20 mouse cellular contexts compared by ENCODE assay signal in genomic region chr10:9310346-9310745, GRCm38 (mm10).
DNase-seq lines count a peak whose midpoint lies in the region; ATAC-seq and TF ChIP-seq lines count a peak whose summit lies in the region.
"Had no signal": no experiment of that assay in that cellular context is flagged by ENCODE, and none has a peak within 500 bp of the region (broad histone marks: within the 10 kb centered on the region; RNA-seq: fewer than 3 reads in every experiment).

No protein-coding gene starts in this region.

- no peak overlapping the region for H3K4me3 ChIP-seq in forebrain, embryonic 12.5 days (replicated peaks)
- H3K4me3 ChIP-seq in forebrain, postnatal 0 days (ENCODE audit: low read depth, low read length) = no peak overlapping the region
- no peak overlapping the region for H3K4me3 ChIP-seq in hindbrain, embryonic 13.5 days
- no peak overlapping the region for H3K4me3 ChIP-seq in hindbrain, postnatal 0 days (ENCODE audit: low read length)
- H3K4me3 ChIP-seq in midbrain, embryonic 13.5 days (replicated peaks) = no peak overlapping the region
- no peak overlapping the region for H3K4me3 ChIP-seq in midbrain, embryonic 15.5 days
- H3K4me3 ChIP-seq: embryonic facial prominence, embryonic 13.5 days; heart, embryonic 10.5 days; hindbrain, embryonic 12.5 days; intestine, embryonic 15.5 days had no signal

- H3K27me3 ChIP-seq in forebrain, embryonic 12.5 days = no peaks in the 10 kb centered on the region
- no peaks in the 10 kb centered on the region for H3K27me3 ChIP-seq in forebrain, postnatal 0 days (ENCODE audit: insufficient read depth, low read length)
- H3K27me3 ChIP-seq in hindbrain, embryonic 13.5 days = no peaks in the 10 kb centered on the region
- H3K27me3 ChIP-seq in hindbrain, postnatal 0 days (ENCODE audit: insufficient read depth, low read length) = no peaks in the 10 kb centered on the region
- H3K27me3 ChIP-seq in midbrain, embryonic 13.5 days = no peaks in the 10 kb centered on the region
- no peaks in the 10 kb centered on the region for H3K27me3 ChIP-seq in midbrain, embryonic 15.5 days (replicated peaks)
- H3K27me3 ChIP-seq: embryonic facial prominence, embryonic 13.5 days; hindbrain, embryonic 12.5 days; intestine, embryonic 15.5 days had no signal

- no peaks in the 10 kb centered on the region for H3K36me3 ChIP-seq in forebrain, embryonic 12.5 days (replicated peaks)
- H3K36me3 ChIP-seq in forebrain, postnatal 0 days (ENCODE audit: insufficient read depth) = no peaks in the 10 kb centered on the region
- H3K36me3 ChIP-seq in hindbrain, embryonic 13.5 days = no peaks in the 10 kb centered on the region
- H3K36me3 ChIP-seq in hindbrain, postnatal 0 days (ENCODE audit: insufficient read depth, low read length) = no peaks in the 10 kb centered on the region
- no peaks in the 10 kb centered on the region for H3K36me3 ChIP-seq in midbrain, embryonic 13.5 days
- H3K36me3 ChIP-seq in midbrain, embryonic 15.5 days (replicated peaks) = no peaks in the 10 kb centered on the region
- H3K36me3 ChIP-seq: embryonic facial prominence, embryonic 13.5 days; heart, embryonic 10.5 days; hindbrain, embryonic 12.5 days; intestine, embryonic 15.5 days had no signal

- no peak for TF ChIP-seq CTCF in forebrain, postnatal 0 days (IDR thresholded peaks at IDR 0.05; ENCODE audit: low read depth)
- no peak for TF ChIP-seq CTCF in hindbrain, postnatal 0 days (IDR thresholded peaks at IDR 0.05; ENCODE audit: low read depth)

- H3K9ac ChIP-seq in forebrain, embryonic 12.5 days = no peak overlapping the region
- H3K9ac ChIP-seq in forebrain, postnatal 0 days = no peak overlapping the region
- H3K9ac ChIP-seq in hindbrain, embryonic 13.5 days = no peak overlapping the region
- no peak overlapping the region for H3K9ac ChIP-seq in hindbrain, postnatal 0 days (replicated peaks; ENCODE audit: low read length)
- no peak overlapping the region for H3K9ac ChIP-seq in midbrain, embryonic 13.5 days (replicated peaks)
- H3K9ac ChIP-seq in midbrain, embryonic 15.5 days = no peak overlapping the region
- H3K9ac ChIP-seq: embryonic facial prominence, embryonic 13.5 days; hindbrain, embryonic 12.5 days; intestine, embryonic 15.5 days had no signal

- ATAC-seq in forebrain, embryonic 12.5 days (ENCODE audit: low FRiP score) = no peak
- no peak for ATAC-seq in forebrain, postnatal 0 days
- no peak for ATAC-seq in hindbrain, embryonic 13.5 days (ENCODE audit: low FRiP score)
- no peak for ATAC-seq in hindbrain, postnatal 0 days
- no peak for ATAC-seq in midbrain, embryonic 13.5 days
- ATAC-seq in midbrain, embryonic 15.5 days (replicated peaks) = no peak
- ATAC-seq: activated CD4-positive, CD25-positive, alpha-beta regulatory T cell, adult 4 months; intestine, embryonic 15.5 days; Patski had no signal

- no peak overlapping the region for H3K4me2 ChIP-seq in forebrain, embryonic 12.5 days
- H3K4me2 ChIP-seq in forebrain, postnatal 0 days (ENCODE audit: low read depth) = no peak overlapping the region
- no peak overlapping the region for H3K4me2 ChIP-seq in hindbrain, embryonic 13.5 days
- no peak overlapping the region for H3K4me2 ChIP-seq in hindbrain, postnatal 0 days (ENCODE audit: low read depth, low read length)
- no peak overlapping the region for H3K4me2 ChIP-seq in midbrain, embryonic 13.5 days (replicated peaks)
- H3K4me2 ChIP-seq in midbrain, embryonic 15.5 days = no peak overlapping the region
- H3K4me2 ChIP-seq: embryonic facial prominence, embryonic 13.5 days; hindbrain, embryonic 12.5 days; intestine, embryonic 15.5 days had no signal

- 64% methylated on average over 5 of the region's 5 CpGs for WGBS in forebrain, embryonic 12.5 days
- whole genome bisulfite sequencing in forebrain, postnatal 0 days = 32% methylated on average over 5 of the region's 5 CpGs
- 63% methylated on average over 5 of the region's 5 CpGs for WGBS in hindbrain, embryonic 13.5 days
- WGBS in hindbrain, postnatal 0 days = 60% methylated on average over 5 of the region's 5 CpGs
- 66% methylated on average over 5 of the region's 5 CpGs for WGBS in midbrain, embryonic 13.5 days
- 59% methylated on average over 5 of the region's 5 CpGs for WGBS in midbrain, embryonic 15.5 days

- DNase-seq in forebrain, postnatal 0 days = no peak
- DNase-seq in hindbrain, postnatal 0 days (ENCODE audit: low spot score) = no peak
- DNase-seq in right cerebral cortex, postnatal 36 days (ENCODE audit: low spot score in 2 of 2) = no peak
- DNase-seq: adrenal gland, postnatal 14 days; cerebellum, adult 8-10 months; cerebellum, postnatal 25 days; gastrocnemius, postnatal 10 days; heart, adult 18-20 months; heart, postnatal 10 days; heart, postnatal 4 days had no signal

- 0 out of 2 replicates have a peak overlapping the region, but pooled peaks have one; percentile 5 for H3K27ac ChIP-seq in forebrain, embryonic 12.5 days
- H3K27ac ChIP-seq in forebrain, postnatal 0 days (ENCODE audit: low read depth, low read length) = no peak overlapping the region
- peak overlapping the region; percentile 36; the same call in 1 of the 2 replicates for H3K27ac ChIP-seq in hindbrain, embryonic 13.5 days
- no peak overlapping the region for H3K27ac ChIP-seq in hindbrain, postnatal 0 days
- peak overlapping the region; percentile 9; the same call in 1 of the 2 replicates for H3K27ac ChIP-seq in midbrain, embryonic 13.5 days
- no peak overlapping the region for H3K27ac ChIP-seq in midbrain, embryonic 15.5 days
- H3K27ac ChIP-seq: embryonic facial prominence, embryonic 13.5 days; heart, embryonic 10.5 days; hindbrain, embryonic 12.5 days; intestine, embryonic 15.5 days had no signal

- H3K9me3 ChIP-seq in forebrain, embryonic 12.5 days = no peaks in the 10 kb centered on the region
- H3K9me3 ChIP-seq in forebrain, postnatal 0 days (ENCODE audit: low read length) = no peaks in the 10 kb centered on the region
- no peaks in the 10 kb centered on the region for H3K9me3 ChIP-seq in hindbrain, embryonic 13.5 days
- no peaks in the 10 kb centered on the region for H3K9me3 ChIP-seq in hindbrain, postnatal 0 days (ENCODE audit: low read length)
- H3K9me3 ChIP-seq in midbrain, embryonic 13.5 days = no peaks in the 10 kb centered on the region
- H3K9me3 ChIP-seq in midbrain, embryonic 15.5 days = no peaks in the 10 kb centered on the region
- H3K9me3 ChIP-seq: embryonic facial prominence, embryonic 13.5 days; heart, embryonic 10.5 days; hindbrain, embryonic 12.5 days; intestine, embryonic 15.5 days had no signal

- H3K4me1 ChIP-seq in forebrain, embryonic 12.5 days = peaks cover 5% of the 10 kb centered on the region; the same call in 1 of the 2 replicates
- H3K4me1 ChIP-seq in forebrain, postnatal 0 days (ENCODE audit: insufficient read depth) = no peaks in the 10 kb centered on the region
- H3K4me1 ChIP-seq in hindbrain, embryonic 13.5 days (replicated peaks) = no peaks in the 10 kb centered on the region
- H3K4me1 ChIP-seq in hindbrain, postnatal 0 days (ENCODE audit: insufficient read depth, low read length) = peaks cover 4% of the 10 kb centered on the region
- peaks cover 7% of the 10 kb centered on the region for H3K4me1 ChIP-seq in midbrain, embryonic 13.5 days (replicated peaks)
- H3K4me1 ChIP-seq in midbrain, embryonic 15.5 days = peaks cover 5% of the 10 kb centered on the region; the same call in 1 of the 2 replicates
- H3K4me1 ChIP-seq: embryonic facial prominence, embryonic 13.5 days; heart, embryonic 10.5 days; hindbrain, embryonic 12.5 days; intestine, embryonic 15.5 days had no signal

Comparison
In these comparisons a context has a peak if more than half of its experiments do, and no peak if none do; other contexts are left out.
1. H3K27ac ChIP-seq: peak in forebrain, embryonic 12.5 days (single experiment), hindbrain, embryonic 13.5 days (single experiment) and midbrain, embryonic 13.5 days (single experiment); none in forebrain, postnatal 0 days (single experiment), hindbrain, postnatal 0 days (single experiment) and midbrain, embryonic 15.5 days (single experiment).